Mouse (Mus musculus) midbrain, embryonic 12.5 days (tissue): ENCODE results near the gene Sesn2. TPM values are rescaled to one million over a fixed set of nuclear protein-coding genes. Genes with fewer than 3 reads are reported as not detected.
"Not testable (repeated sequence)": the region's sequence is repeated elsewhere in the genome, so short reads cannot be mapped to it uniquely, and the experiment has no call there.

ENCODE experiments used
- ATAC-seq: fragments of 200-750 bp; cut with Nextera tagmentation; 2 replicates; pipeline ENCODE4 v1.8.0; 2017; ENCODE audit warnings: low read depth, moderate TSS enrichment, moderate library complexity; ENCODE audit not compliant: low FRiP score
- H3K27ac ChIP-seq: fragments of 300-500 bp; sonication (generic); replicated peaks from 2 replicates; pipeline ENCODE4 v1.5.1; 2016; ENCODE audit warnings: mild to moderate bottlenecking
- H3K27me3 ChIP-seq: fragments of 300-500 bp; sonication (generic); 2 replicates; pipeline ENCODE4 v1.6.1; 2016; ENCODE audit warnings: mild to moderate bottlenecking
- H3K36me3 ChIP-seq: fragments of 300-500 bp; sonication (generic); 2 replicates; pipeline ENCODE4 v1.6.1; 2016
- H3K4me1 ChIP-seq: fragments of 300-500 bp; sonication (generic); 2 replicates; pipeline ENCODE4 v1.6.1; 2016
- H3K4me2 ChIP-seq: fragments of 300-500 bp; sonication (generic); replicated peaks from 2 replicates; pipeline ENCODE4 v1.6.1; 2016; ENCODE audit warnings: mild to moderate bottlenecking, moderate library complexity
- H3K4me3 ChIP-seq: fragments of 300-500 bp; sonication (generic); 2 replicates; pipeline ENCODE4 v1.5.1; 2016; ENCODE audit warnings: mild to moderate bottlenecking
- H3K9ac ChIP-seq: fragments of 300-500 bp; sonication (generic); replicated peaks from 2 replicates; pipeline ENCODE4 v1.6.1; 2016; ENCODE audit warnings: mild to moderate bottlenecking, moderate library complexity
- H3K9me3 ChIP-seq: fragments of 300-500 bp; sonication (generic); 2 replicates; pipeline ENCODE4 v1.6.1; 2016; ENCODE audit warnings: mild to moderate bottlenecking
- WGBS: fragments of 180-500 bp; shearing (Covaris S2); methylation state at CpG from one replicate; pipeline ENCODE4 v1.1.7; 2016; 5-methylcytosine and 5-hydroxymethylcytosine counted together
- polyA plus RNA-seq: library from polyadenylated mRNA; unstranded; fragments of >200 nt; fragmentation: Nextera tagmentation; extraction: Ambion mirVana; gene quantifications from 2 replicates; pipeline ENCODE4 v1.2.1, GENCODE M21; 2016

Gene Sesn2
- polyA plus RNA-seq, 1 experiment from 2014 or later: 11.7 TPM

GRCm38 (mm10) chr4:132491057-132491456 is 19.2 kb downstream of the Sesn2 start:
- Histone ChIP-seq H3K27ac (no peak overlapping the region), H3K9me3 (no peaks in the 10 kb centered on the region), H3K9ac (no peak overlapping the region), H3K4me2 (no peak overlapping the region), H3K27me3 (no peaks in the 10 kb centered on the region), H3K4me1 (no peaks in the 10 kb centered on the region), H3K4me3 (no peak overlapping the region), H3K36me3 (peaks cover 20% of the 10 kb centered on the region)
- no peak for ATAC-seq
- WGBS: 90% methylated on average over 8 of the region's 8 CpGs

DNA sequence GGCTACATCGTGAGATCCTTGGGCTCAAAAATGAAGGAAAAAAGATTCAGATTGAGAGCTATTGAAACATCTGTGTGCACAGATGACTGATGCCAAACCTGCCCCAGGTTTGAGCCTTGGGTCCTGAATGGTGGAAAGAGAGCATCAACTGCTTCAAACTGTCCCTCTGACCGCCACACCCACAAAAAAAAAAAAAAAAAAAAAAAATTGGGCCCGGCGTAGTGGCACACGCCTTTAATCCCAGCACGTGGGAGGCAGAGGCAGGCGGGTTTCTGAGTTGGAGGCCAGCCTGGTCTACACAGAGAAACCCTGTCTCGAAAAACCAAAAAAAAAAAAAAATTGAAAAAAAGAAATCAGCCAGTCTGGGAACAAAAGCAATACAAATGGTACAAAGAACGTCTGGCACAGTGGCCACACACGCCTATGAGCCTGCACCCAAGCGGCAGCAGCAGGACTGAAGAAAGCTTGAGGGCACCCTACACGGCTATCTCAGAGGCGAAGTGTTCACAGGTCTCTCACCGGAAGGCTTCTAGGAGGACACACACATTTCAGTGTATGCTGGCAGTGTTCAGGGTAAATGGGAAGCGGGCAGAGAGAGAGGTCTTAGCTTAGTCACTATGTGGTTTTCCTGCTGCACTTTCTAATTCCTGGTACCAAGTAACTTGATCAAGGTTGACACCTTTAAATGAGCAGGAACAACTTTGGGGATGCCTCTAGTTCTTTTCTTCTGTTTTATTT is 19.9 kb downstream of the Sesn2 start:
- Histone ChIP-seq H3K4me3 (no peak overlapping the region), H3K9me3 (no peaks in the 10 kb centered on the region), H3K4me2 (no peak overlapping the region), H3K27me3 (no peaks in the 10 kb centered on the region), H3K27ac (no peak overlapping the region), H3K4me1 (no peaks in the 10 kb centered on the region), H3K36me3 (peaks cover 14% of the 10 kb centered on the region), H3K9ac (no peak overlapping the region)
- ATAC-seq: no peak
- 91% methylated on average over 15 of the region's 15 CpGs for WGBS

GRCm38 (mm10) chr4:132488976-132489375 is 21.3 kb downstream of the Sesn2 start:
- H3K4me3 ChIP-seq: no peak overlapping the region
- no peaks in the 10 kb centered on the region for H3K27me3 ChIP-seq
- H3K4me1 ChIP-seq: no peaks in the 10 kb centered on the region
- ATAC-seq: no peak
- H3K4me2 ChIP-seq: no peak overlapping the region
- H3K9ac ChIP-seq: no peak overlapping the region
- 86% methylated on average over 6 of the region's 6 CpGs for WGBS
- peaks cover 10% of the 10 kb centered on the region for H3K36me3 ChIP-seq
- no peak overlapping the region for H3K27ac ChIP-seq
- no peaks in the 10 kb centered on the region for H3K9me3 ChIP-seq

GRCm38 (mm10) chr4:132488521-132488920 is 21.8 kb downstream of the Sesn2 start:
- Histone ChIP-seq H3K9me3 (no peaks in the 10 kb centered on the region), H3K4me2 (no peak overlapping the region), H3K36me3 (peaks cover 8% of the 10 kb centered on the region), H3K27ac (no peak overlapping the region), H3K4me3 (no peak overlapping the region), H3K27me3 (no peaks in the 10 kb centered on the region), H3K4me1 (no peaks in the 10 kb centered on the region), H3K9ac (no peak overlapping the region)
- no peak for ATAC-seq
- WGBS: 86% methylated on average over 3 of the region's 3 CpGs

- no peak overlapping the region for H3K4me3 ChIP-seq
- H3K27me3 ChIP-seq: no peaks in the 10 kb centered on the region
- H3K4me2 ChIP-seq: no peak overlapping the region
- 75% methylated on average over 5 of the region's 5 CpGs for WGBS
- H3K4me1 ChIP-seq: no peaks in the 10 kb centered on the region
- no peak overlapping the region for H3K9ac ChIP-seq
- H3K36me3 ChIP-seq: no peaks in the 10 kb centered on the region
- H3K9me3 ChIP-seq: no peaks in the 10 kb centered on the region
- H3K27ac ChIP-seq: no peak overlapping the region
- no peak for ATAC-seq
Observed at GRCm38 (mm10) chr4:132484820-132485219, 25.5 kb downstream of the Sesn2 start.

DNA sequence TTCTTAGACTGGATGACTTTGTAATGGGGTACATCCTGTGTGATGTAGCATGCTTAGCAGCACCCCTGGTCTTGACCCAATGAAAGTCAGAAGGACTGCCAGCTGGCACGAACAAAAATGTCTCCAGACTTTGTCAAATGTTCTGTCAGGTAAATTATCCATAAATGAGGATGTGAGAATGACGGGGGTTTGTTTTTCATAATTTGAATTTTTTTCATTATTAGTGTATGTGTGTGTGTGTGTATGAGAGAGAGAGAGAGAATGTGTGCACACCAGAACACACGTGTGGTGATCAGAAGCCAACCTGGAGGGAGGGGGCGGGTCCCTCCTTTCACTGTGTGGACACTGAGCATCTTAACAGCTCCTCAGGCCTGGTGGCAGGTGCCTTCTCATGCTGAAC is 26.1 kb downstream of the Sesn2 start:
- H3K4me1 ChIP-seq: no peaks in the 10 kb centered on the region
- H3K36me3 ChIP-seq: no peaks in the 10 kb centered on the region
- ATAC-seq: no peak
- H3K4me3 ChIP-seq: no peak overlapping the region
- no peaks in the 10 kb centered on the region for H3K9me3 ChIP-seq
- 87% methylated on average over 4 of the region's 4 CpGs for WGBS
- H3K27me3 ChIP-seq: no peaks in the 10 kb centered on the region
- H3K9ac ChIP-seq: no peak overlapping the region
- no peak overlapping the region for H3K4me2 ChIP-seq
- H3K27ac ChIP-seq: no peak overlapping the region

GRCm38 (mm10) chr4:132482956-132483608 is 27.2 kb downstream of the Sesn2 start:
- H3K4me2 ChIP-seq: no peak overlapping the region
- WGBS: 80% methylated on average over 13 of the region's 13 CpGs
- ATAC-seq: no peak
- H3K27ac ChIP-seq: no peak overlapping the region
- H3K9ac ChIP-seq: no peak overlapping the region
- no peak overlapping the region for H3K4me3 ChIP-seq
- no peaks in the 10 kb centered on the region for H3K9me3 ChIP-seq
- H3K4me1 ChIP-seq: no peaks in the 10 kb centered on the region
- H3K36me3 ChIP-seq: no peaks in the 10 kb centered on the region
- H3K27me3 ChIP-seq: no peaks in the 10 kb centered on the region

DNA sequence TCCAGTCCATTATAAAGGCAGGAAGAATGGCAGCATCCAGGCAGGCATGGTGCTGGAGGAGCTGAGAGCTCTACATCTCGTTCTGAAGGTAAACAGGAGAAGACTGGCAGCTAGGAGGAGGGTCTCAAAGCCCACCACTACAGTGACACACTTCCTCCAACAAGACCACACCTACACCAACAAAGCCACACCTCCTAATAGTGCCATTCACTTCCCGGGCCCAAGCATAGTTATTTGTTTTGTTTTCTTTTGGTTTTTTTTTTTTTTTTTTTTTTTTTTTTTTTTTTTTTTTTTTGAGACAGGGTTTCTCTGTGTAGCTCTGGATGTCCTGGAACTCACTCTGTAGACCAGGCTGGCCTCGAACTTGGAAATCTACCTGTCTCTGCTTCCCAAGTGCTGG is 28.2 kb downstream of the Sesn2 start:
- not testable (repeated sequence) for ATAC-seq, H3K27ac ChIP-seq, H3K27me3 ChIP-seq, H3K4me2 ChIP-seq, H3K4me1 ChIP-seq, H3K9me3 ChIP-seq, H3K4me3 ChIP-seq, H3K36me3 ChIP-seq, H3K9ac ChIP-seq
- 70% methylated on average over 3 of the region's 3 CpGs for WGBS

DNA sequence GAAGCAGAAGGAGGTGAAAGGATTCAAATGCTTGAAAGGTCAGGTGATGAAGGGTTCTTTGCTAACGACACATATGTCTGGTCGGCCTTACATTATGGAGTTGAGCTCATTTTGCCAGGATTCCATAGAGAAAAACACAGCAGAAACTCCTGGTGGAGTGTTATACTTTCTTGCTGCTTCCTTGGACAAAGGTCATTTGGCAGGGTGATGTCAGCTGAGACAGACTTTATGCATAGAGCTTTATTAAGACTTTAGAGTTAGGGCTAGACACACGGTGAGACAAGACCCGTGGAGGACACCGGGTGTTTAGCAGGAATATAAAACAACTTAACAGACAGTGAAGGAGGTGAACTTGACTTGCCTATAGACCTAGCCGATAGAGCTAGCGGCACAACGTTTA is 32.5 kb downstream of the Sesn2 start:
- Histone ChIP-seq H3K27me3 (no peaks in the 10 kb centered on the region), H3K27ac (no peak overlapping the region), H3K4me3 (no peak overlapping the region), H3K4me2 (no peak overlapping the region), H3K9ac (no peak overlapping the region), H3K4me1 (no peaks in the 10 kb centered on the region), H3K36me3 (no peaks in the 10 kb centered on the region), H3K9me3 (no peaks in the 10 kb centered on the region)
- 95% methylated on average over 8 of the region's 8 CpGs for WGBS
- ATAC-seq: no peak

GRCm38 (mm10) chr4:132475895-132476878 is 34.1 kb downstream of the Sesn2 start:
- no peak for ATAC-seq
- Histone ChIP-seq H3K4me2 (no peak overlapping the region), H3K9ac (no peak overlapping the region), H3K9me3 (no peaks in the 10 kb centered on the region), H3K27me3 (no peaks in the 10 kb centered on the region), H3K4me3 (no peak overlapping the region), H3K4me1 (no peaks in the 10 kb centered on the region), H3K36me3 (no peaks in the 10 kb centered on the region), H3K27ac (no peak overlapping the region)
- 81% methylated on average over 13 of the region's 13 CpGs for WGBS

GRCm38 (mm10) chr4:132474631-132475030 is 35.7 kb downstream of the Sesn2 start:
- WGBS: 81% methylated on average over 4 of the region's 4 CpGs
- no peaks in the 10 kb centered on the region for H3K27me3 ChIP-seq
- H3K27ac ChIP-seq: no peak overlapping the region
- no peak overlapping the region for H3K4me2 ChIP-seq
- H3K9ac ChIP-seq: no peak overlapping the region
- H3K36me3 ChIP-seq: no peaks in the 10 kb centered on the region
- no peak overlapping the region for H3K4me3 ChIP-seq
- no peaks in the 10 kb centered on the region for H3K9me3 ChIP-seq
- no peaks in the 10 kb centered on the region for H3K4me1 ChIP-seq
- ATAC-seq: no peak

DNA sequence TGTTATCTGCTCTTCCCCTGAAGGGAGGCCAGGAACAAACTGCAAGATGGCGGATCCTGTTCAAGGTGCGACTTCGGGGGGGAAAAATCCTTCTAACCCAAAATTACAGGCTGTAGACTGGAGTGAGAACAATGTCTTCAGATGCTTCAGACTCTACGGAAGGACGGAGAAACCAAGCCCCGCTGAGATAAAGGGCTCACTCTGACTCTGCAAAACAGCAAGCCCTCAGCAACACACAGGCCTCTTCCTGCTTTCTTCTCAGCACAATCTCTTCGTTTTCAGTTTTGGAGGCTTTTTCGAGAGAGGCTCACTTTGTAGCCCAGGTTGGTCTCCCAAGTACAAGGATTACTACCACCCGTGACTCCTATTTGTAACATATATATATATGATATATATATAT is 36.9 kb downstream of the Sesn2 start:
- Histone ChIP-seq H3K4me1 (no peaks in the 10 kb centered on the region), H3K36me3 (no peaks in the 10 kb centered on the region), H3K9me3 (no peaks in the 10 kb centered on the region), H3K27ac (no peak overlapping the region), H3K4me3 (no peak overlapping the region), H3K9ac (no peak overlapping the region), H3K27me3 (no peaks in the 10 kb centered on the region), H3K4me2 (no peak overlapping the region)
- ATAC-seq: no peak
- WGBS: 88% methylated on average over 9 of the region's 9 CpGs
